Mouse (Mus musculus) brain, embryonic 14.5 days (tissue): ENCODE results near the gene Slc38a9. TPM values are rescaled to one million over a fixed set of nuclear protein-coding genes. Genes with fewer than 3 reads are reported as not detected.
A peak's percentile ranks its signal among the peaks of the same experiment; 100 is the strongest.

Experiments
- DNase-seq: peaks from one replicate; pipeline ENCODE4 v3.0.0-alpha.2; 2011; ENCODE audit warnings: low read depth
- CTCF ChIP-seq: fragments of 200-500 bp; IDR thresholded peaks from 2 replicates; pipeline ENCODE4 v1.5.1; 2012; ENCODE audit warnings: inconsistent platforms, mild to moderate bottlenecking, moderate library complexity, borderline replicate concordance; ENCODE audit not compliant: insufficient read depth, insufficient read length; ENCODE audit errors: extremely low read depth
- POLR2A ChIP-seq: fragments of 200-500 bp; IDR thresholded peaks from 2 replicates; pipeline ENCODE4 v1.6.1; 2012; ENCODE audit warnings: mild to moderate bottlenecking, inconsistent platforms, borderline replicate concordance; ENCODE audit not compliant: poor library complexity, insufficient read depth, insufficient read length, severe bottlenecking; ENCODE audit errors: extremely low read depth
- polyA plus RNA-seq: library from polyadenylated mRNA; depleted of rRNA; stranded (reverse); fragments of >200 nt; gene quantifications from 2 replicates; pipeline ENCODE4 v1.2.3, GENCODE M21; 2012

The Slc38a9 gene
- polyA plus RNA-seq, 1 experiment: 21.2 TPM

DNA sequence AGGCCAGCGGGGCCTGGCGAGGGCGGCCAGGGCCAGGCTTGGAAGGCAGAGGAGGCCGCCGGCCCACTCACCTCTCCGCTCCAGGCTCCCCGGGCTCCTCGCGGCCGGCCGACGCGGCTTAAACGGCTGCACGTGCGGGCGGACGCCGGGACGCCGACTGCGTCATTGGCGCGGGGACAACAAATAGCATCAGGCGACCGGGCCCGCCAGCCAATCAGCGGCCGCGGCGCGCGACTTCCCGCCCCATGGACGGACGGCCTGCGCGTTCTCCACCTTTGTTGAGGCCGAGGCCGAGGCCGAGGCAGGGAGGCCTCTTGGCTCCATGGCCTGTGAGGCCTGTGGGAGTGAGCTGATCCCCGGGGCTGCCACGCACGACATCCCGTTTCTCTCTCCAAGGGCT, 8.3 kb upstream of the Slc38a9 start, which contains the start of gene Ddx4:
Gene Ddx4 (minus strand): TSS at position 271 of the 400 bp plus-strand sequence.
- TF ChIP-seq POLR2A (no peak), CTCF (no peak)
- DNase-seq: no peak

DNA sequence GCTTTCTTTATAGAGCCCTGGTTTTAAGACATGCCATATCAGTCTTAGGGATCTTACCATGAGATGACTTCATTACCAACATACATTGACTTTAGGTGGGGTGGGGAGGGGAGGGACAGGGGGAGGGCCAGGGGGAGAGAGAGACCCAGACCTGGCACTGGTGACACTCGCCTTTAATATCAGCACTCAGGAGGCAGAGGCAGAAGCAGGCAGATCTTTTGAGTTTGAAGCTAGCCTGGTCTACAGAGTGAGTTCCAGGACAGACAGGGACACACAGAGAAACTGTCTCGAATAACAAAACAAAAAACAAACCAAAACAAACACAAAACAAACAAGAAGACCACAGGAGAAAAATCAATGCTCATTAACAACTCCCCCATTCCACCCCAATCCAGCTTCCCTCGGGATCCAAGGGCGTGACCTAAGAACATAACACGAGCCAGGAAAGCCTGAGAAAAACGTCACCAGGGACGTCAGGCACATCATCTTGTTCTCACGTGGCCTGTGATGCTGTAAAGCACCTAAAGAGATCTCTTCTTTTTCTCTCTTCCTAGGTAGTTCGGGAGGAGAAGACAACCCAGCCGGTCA, 471 bp upstream of the Slc38a9 start:
- DNase-seq: no peak
- TF ChIP-seq POLR2A: no peak
- TF ChIP-seq CTCF: no peak

DNA sequence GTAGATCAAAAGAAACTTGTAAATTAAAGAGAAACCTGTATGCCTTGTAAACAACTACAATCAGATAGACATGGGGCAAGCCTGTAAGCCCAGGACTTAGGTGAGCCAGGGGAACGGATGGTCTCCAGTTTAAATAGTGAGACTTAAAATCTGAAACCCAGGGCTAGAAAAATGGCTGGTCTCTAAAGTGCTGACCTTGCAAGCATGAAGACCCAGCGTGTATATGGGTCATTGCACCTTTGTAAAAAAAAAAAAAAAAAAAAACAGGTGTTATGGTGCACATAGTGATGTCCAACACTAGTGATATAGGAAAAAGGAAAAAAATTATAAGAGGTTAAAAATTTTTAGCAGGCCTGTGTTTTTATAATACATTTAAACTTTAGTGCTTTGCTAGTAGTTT, 1.1 kb downstream of the Slc38a9 start:
- TF ChIP-seq CTCF (no peak), POLR2A (no peak)
- no peak for DNase-seq

DNA sequence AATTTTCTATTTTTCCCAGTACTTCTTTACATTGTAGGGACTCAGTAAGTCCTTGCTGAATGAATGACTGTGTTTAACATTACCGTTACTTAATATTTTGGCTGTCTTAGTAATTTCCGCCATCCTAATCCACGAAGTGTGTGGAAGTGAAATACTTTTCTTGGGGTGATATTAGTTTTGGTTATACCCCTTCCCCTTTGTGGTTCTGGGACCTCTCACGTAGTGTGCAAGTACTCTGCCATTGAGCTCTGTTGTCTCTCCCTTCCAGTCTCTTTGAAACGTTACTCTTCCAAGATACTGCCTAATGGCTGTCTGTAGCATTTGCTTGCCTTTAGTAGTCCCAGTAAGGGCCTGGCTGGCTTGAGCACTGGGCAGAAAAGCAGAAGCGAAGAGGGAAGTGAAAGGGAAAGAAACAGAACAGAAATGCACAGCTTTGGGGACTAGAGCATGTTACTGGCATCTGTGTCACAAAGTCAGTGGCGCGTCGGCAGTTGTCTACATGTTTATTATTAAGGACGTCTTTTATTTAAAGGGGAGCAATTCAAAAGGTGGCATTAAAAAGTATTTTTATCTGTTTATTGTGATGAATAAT, 6.0 kb downstream of the Slc38a9 start:
- no peak for DNase-seq
- TF ChIP-seq POLR2A: no peak

DNA sequence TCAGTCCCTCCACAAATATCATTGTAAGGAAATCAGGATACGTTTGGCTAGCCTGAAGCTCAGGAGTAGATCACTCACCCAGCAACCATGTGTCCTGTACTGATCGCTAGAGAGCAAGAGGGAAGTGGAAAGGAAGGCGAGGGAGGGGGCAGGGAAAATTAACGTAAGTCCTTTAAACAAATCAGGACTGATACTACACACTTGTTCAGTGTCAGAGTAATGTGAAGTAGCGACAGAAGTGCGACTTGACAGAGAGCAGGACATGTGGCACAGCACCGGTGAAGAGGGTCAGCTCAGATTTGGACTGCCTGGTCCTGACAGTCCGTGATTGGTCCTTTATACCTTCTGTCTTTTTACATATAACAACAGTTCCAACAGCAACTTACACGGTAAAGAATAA, 6.7 kb downstream of the Slc38a9 start:
- DNase-seq: no peak
- TF ChIP-seq POLR2A: no peak
- TF ChIP-seq CTCF: no peak

DNA sequence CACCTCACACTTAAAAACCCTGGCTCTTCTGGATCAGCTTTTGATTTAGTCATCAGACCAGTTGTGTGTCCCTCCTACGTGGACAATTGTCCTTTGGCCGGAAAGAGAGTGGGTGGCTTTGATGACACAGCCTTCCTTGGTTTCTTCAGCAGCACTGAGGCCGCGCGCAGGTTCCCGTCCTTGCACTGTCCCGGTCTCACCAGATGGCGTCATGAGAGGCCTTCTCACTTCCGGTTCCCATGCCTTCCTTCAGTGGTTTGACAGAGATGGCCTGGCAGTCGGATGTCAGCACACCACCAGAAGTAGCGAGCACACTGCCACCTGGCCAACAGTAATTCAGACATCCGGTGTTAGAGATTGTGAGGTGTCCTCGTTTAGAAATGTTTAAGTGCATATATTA, 11.2 kb downstream of the Slc38a9 start:
- DNase-seq: no peak
- TF ChIP-seq POLR2A (no peak), CTCF (no peak)

DNA sequence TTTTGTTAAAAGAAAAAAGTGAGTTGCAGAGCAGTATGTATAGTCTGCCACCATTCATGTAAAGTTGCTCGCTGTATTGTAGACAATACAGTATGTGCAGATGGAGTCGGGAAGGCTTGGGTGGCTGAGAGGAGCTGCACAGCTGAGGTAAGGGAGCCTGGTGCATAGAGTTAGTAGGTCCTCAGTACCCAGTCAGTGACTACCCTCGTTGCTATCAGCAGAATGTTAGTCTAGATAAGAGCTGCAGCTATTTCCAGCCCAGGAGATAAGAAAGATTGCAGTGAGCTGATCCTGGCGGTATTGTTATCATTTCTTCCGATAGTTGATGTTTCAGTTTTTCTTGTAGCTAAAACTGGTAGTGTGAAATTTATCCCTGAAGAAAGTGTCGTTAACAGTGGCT, 12.2 kb downstream of the Slc38a9 start:
- TF ChIP-seq CTCF (no peak), POLR2A (no peak)
- DNase-seq: no peak

DNA sequence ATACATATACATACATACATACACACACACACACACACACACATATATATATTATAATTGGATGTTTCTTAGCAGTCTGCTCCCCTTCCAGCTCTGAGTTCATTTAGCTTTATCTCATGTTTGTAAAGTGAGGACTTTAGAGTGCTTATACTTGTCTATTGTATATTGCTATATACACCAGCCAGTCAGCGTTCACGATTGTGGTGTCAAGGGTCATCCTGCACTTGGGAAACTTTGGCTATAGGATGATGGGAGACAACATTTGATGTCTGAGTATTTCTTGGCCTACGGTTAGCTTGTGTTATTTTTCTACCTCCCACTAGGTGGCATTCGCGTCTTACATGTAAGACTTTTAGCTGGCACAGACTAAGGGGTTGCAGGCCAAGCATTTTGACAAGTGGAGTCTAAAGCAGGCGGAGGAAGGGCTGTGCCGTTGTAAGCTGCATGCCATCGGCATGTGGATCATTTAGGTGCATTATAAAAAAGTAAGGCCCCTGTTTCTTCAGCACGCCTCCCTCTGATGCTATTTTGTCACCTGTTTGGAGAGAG, 13.4 kb downstream of the Slc38a9 start:
- DNase-seq: peak; percentile 95
- no peak for TF ChIP-seq POLR2A
- TF ChIP-seq CTCF: peak; percentile 74; the same call in 1 of the 2 replicates

DNA sequence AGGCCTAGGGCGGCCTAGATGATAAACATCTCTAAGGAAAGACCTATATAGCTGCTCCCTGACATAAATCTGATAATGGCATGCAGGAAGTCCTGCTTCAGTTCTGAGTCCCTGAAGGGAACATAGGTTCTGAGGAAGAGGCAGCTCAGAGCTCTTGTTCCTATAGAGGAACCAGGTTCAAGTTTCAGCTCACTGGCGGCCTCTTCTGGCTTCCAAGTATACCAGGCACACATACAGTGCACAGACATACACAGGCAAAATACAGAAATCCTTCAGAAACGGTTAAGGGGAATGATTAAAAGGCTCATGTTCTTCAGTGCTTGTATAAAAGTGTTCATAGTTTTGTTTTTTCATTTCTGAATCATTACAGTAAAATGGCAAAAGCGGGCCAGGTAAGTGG, 17.6 kb downstream of the Slc38a9 start:
- TF ChIP-seq CTCF (peak; percentile 3; the same call in 1 of the 2 replicates), POLR2A (no peak)
- peak; percentile 3 for DNase-seq

DNA sequence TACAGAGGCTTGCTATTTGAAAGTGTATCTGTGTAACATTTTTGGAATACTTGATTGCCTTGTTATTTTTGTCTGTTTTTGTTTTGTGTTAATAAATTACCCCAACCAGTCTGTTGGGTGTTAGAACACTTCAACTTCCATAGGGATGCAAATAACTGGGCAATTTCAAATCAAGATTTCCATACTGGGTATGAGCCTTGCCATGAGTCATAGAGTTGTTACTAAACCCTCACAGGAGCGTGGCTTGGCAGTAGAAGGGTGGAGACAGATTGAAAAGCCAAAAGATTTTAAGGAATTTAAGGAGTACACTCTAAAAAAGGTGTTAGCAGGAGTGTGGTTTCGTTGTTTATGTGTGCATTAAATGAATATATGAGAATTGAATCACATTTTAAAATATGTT, 22.8 kb downstream of the Slc38a9 start:
- TF ChIP-seq CTCF (no peak), POLR2A (no peak)
- DNase-seq: no peak

DNA sequence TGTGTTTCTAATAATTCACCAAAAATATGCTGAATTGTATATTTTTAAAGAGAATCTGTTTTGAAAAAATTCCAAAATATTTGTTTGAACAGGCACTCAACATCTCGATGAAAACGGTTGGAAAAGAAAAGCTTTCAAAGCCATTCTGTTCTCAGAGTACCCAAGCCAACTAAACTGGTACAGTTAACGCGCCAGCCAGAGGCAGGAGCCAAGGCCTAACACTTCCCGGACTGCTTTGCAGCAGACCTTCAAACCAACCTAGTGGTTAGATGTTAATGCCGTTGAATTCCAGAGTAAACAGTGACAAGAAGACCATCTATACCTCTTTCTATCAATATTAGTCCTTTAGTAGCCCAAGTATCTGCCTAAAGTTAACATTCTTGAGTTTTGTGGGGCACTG, 23.4 kb downstream of the Slc38a9 start:
- no peak for DNase-seq
- no peak for TF ChIP-seq CTCF
- no peak for TF ChIP-seq POLR2A

DNA sequence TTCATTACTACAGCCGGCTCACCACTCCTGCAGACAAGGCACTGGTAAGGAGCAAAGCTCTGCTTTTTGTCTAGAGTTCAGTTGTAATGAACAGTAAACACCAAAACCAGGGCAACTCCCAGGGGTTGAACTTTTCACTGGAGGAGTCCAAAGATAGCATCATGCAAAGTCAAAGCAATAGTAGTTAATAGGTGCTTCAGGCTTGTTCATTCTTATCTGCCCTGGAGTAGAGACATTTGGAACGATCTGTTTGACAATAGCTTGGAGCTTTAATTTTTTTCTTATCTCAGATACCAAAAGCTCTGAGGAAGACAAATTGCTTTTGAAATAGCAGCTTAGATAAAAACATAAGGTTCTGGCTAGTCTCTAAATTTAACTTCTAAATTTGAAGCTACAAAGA, 25.6 kb downstream of the Slc38a9 start:
- no peak for TF ChIP-seq POLR2A
- TF ChIP-seq CTCF: no peak
- no peak for DNase-seq
